Mouse (Mus musculus): ENCODE data around the gene Cbfb. TPM values are rescaled to one million over a fixed set of nuclear protein-coding genes. Genes with fewer than 3 reads are reported as not detected.
"Not testable (repeated sequence)": the region's sequence is repeated elsewhere in the genome, so short reads cannot be mapped to it uniquely, and the experiment has no call there.

Gene Cbfb
- polyA plus RNA-seq, 1 experiment from 2014 or later: 85.2 TPM

GRCm38 (mm10) chr8:105167116-105167515 is 3.4 kb upstream of the Cbfb start:
- TF ChIP-seq CTCF (IDR thresholded peaks at IDR 0.05; ENCODE audit: low read depth): no peak
- Histone ChIP-seq H3K4me1 (ENCODE audit: insufficient read depth) (0 out of 2 replicates have a peak, but pooled peaks cover 2% of the 10 kb centered on the region), H3K9me3 (ENCODE audit: low read depth, low read length) (no peaks in the 10 kb centered on the region), H3K27ac (ENCODE audit: low read depth) (no peak overlapping the region), H3K9ac (no peak overlapping the region), H3K27me3 (ENCODE audit: insufficient read depth, low read length) (no peaks in the 10 kb centered on the region; the same call in 1 of the 2 replicates), H3K4me3 (ENCODE audit: low read depth, low read length) (no peak overlapping the region), H3K36me3 (ENCODE audit: insufficient read depth) (no peaks in the 10 kb centered on the region), H3K4me2 (no peak overlapping the region)
- ATAC-seq (ENCODE audit: insufficient read depth): no peak
- no peak for DNase-seq
- WGBS: 50% methylated on average over 2 of the region's 2 CpGs

GRCm38 (mm10) chr8:105169582-105169981 is 892 bp upstream of the Cbfb start:
- 33% methylated on average over 3 of the region's 3 CpGs for WGBS
- peak overlapping the region; percentile 86 for H3K4me3 ChIP-seq (ENCODE audit: low read depth, low read length)
- TF ChIP-seq CTCF (IDR thresholded peaks at IDR 0.05; ENCODE audit: low read depth): no peak

GRCm38 (mm10) chr8:105170041-105170380 is 463 bp upstream of the Cbfb start:
- TF ChIP-seq CTCF (IDR thresholded peaks at IDR 0.05; ENCODE audit: low read depth): no peak
- DNase-seq: no peak
- peak overlapping the region; percentile 69 for H3K4me2 ChIP-seq
- H3K4me1 ChIP-seq (ENCODE audit: insufficient read depth): peaks cover 6% of the 10 kb centered on the region; the same call in 1 of the 2 replicates
- H3K36me3 ChIP-seq (ENCODE audit: insufficient read depth): peaks cover 12% of the 10 kb centered on the region; the same call in 1 of the 2 replicates
- H3K9ac ChIP-seq: peak overlapping the region; percentile 97
- no peaks in the 10 kb centered on the region; the same call in 1 of the 2 replicates for H3K27me3 ChIP-seq (ENCODE audit: insufficient read depth, low read length)
- 1% methylated on average over 5 of the region's 5 CpGs for WGBS
- no peaks in the 10 kb centered on the region for H3K9me3 ChIP-seq (ENCODE audit: low read depth, low read length)
- peak; percentile 26 for ATAC-seq (ENCODE audit: insufficient read depth)
- peak overlapping the region; percentile 99 for H3K27ac ChIP-seq (ENCODE audit: low read depth)
- peak overlapping the region; percentile 86 for H3K4me3 ChIP-seq (ENCODE audit: low read depth, low read length)

More at GRCm38 (mm10) chr8:105169582-105169981, 892 bp upstream of the Cbfb start:
- Histone ChIP-seq H3K9me3 (ENCODE audit: low read depth, low read length) (no peaks in the 10 kb centered on the region), H3K27ac (ENCODE audit: low read depth) (no peak overlapping the region), H3K4me1 (ENCODE audit: insufficient read depth) (peaks cover 6% of the 10 kb centered on the region; the same call in 1 of the 2 replicates), H3K36me3 (ENCODE audit: insufficient read depth) (peaks cover 8% of the 10 kb centered on the region; the same call in 1 of the 2 replicates), H3K9ac (peak overlapping the region; percentile 97; the same call in 1 of the 2 replicates), H3K27me3 (ENCODE audit: insufficient read depth, low read length) (no peaks in the 10 kb centered on the region; the same call in 1 of the 2 replicates), H3K4me2 (peak overlapping the region; percentile 69)
- DNase-seq (no peak), ATAC-seq (ENCODE audit: insufficient read depth) (no peak)

- peaks cover 22% of the 10 kb centered on the region for H3K36me3 ChIP-seq (ENCODE audit: insufficient read depth)
- under 1% methylated on average over 92 of the region's 92 CpGs for WGBS
- peak overlapping the region; percentile 69 for H3K4me2 ChIP-seq
- peak; percentile 25 for ATAC-seq (ENCODE audit: insufficient read depth)
- H3K9me3 ChIP-seq (ENCODE audit: low read depth, low read length): no peaks in the 10 kb centered on the region
- peak overlapping the region; percentile 99 for H3K27ac ChIP-seq (ENCODE audit: low read depth)
- H3K27me3 ChIP-seq (ENCODE audit: insufficient read depth, low read length): no peaks in the 10 kb centered on the region; the same call in 1 of the 2 replicates
- no peak for TF ChIP-seq CTCF (IDR thresholded peaks at IDR 0.05; ENCODE audit: low read depth)
- peak; percentile 82 for DNase-seq
- H3K4me1 ChIP-seq (ENCODE audit: insufficient read depth): peaks cover 6% of the 10 kb centered on the region; the same call in 1 of the 2 replicates
- peak overlapping the region; percentile 86 for H3K4me3 ChIP-seq (ENCODE audit: low read depth, low read length)
- H3K9ac ChIP-seq: peak overlapping the region; percentile 97
These were observed 885 bp downstream of the Cbfb start for GRCm38 (mm10) chr8:105171116-105172002.

- peak overlapping the region; percentile 69 for H3K4me2 ChIP-seq
- TF ChIP-seq CTCF (IDR thresholded peaks at IDR 0.05; ENCODE audit: low read depth): no peak
- peaks cover 6% of the 10 kb centered on the region; the same call in 1 of the 2 replicates for H3K4me1 ChIP-seq (ENCODE audit: insufficient read depth)
- H3K9ac ChIP-seq: peak overlapping the region; percentile 97
- H3K36me3 ChIP-seq (ENCODE audit: insufficient read depth): peaks cover 25% of the 10 kb centered on the region
- no peaks in the 10 kb centered on the region; the same call in 1 of the 2 replicates for H3K27me3 ChIP-seq (ENCODE audit: insufficient read depth, low read length)
- no peaks in the 10 kb centered on the region for H3K9me3 ChIP-seq (ENCODE audit: low read depth, low read length)
- ATAC-seq (ENCODE audit: insufficient read depth): no peak
- H3K27ac ChIP-seq (ENCODE audit: low read depth): no peak overlapping the region
- WGBS: 19% methylated on average over 6 of the region's 6 CpGs
- DNase-seq: no peak
- peak overlapping the region; percentile 86 for H3K4me3 ChIP-seq (ENCODE audit: low read depth, low read length)
These were observed 1.5 kb downstream of the Cbfb start for GRCm38 (mm10) chr8:105172003-105172362.

GRCm38 (mm10) chr8:105175287-105175686 is 4.8 kb downstream of the Cbfb start:
- H3K9me3 ChIP-seq (ENCODE audit: low read depth, low read length); H3K4me2 ChIP-seq; H3K4me3 ChIP-seq (ENCODE audit: low read depth, low read length); H3K4me1 ChIP-seq (ENCODE audit: insufficient read depth); H3K27me3 ChIP-seq (ENCODE audit: insufficient read depth, low read length); DNase-seq; ATAC-seq (ENCODE audit: insufficient read depth); H3K27ac ChIP-seq (ENCODE audit: low read depth); H3K9ac ChIP-seq: not testable (repeated sequence)
- WGBS: 98% methylated on average over 3 of the region's 3 CpGs
- peaks cover 43% of the 10 kb centered on the region for H3K36me3 ChIP-seq (ENCODE audit: insufficient read depth)

- peaks cover 57% of the 10 kb centered on the region for H3K36me3 ChIP-seq (ENCODE audit: insufficient read depth)
- no peak overlapping the region for H3K27ac ChIP-seq (ENCODE audit: low read depth)
- H3K4me3 ChIP-seq (ENCODE audit: low read depth, low read length): no peak overlapping the region
- H3K4me1 ChIP-seq (ENCODE audit: insufficient read depth): 0 out of 2 replicates have a peak, but pooled peaks cover 1% of the 10 kb centered on the region
- no peaks in the 10 kb centered on the region for H3K9me3 ChIP-seq (ENCODE audit: low read depth, low read length)
- H3K4me2 ChIP-seq: no peak overlapping the region
- ATAC-seq (ENCODE audit: insufficient read depth) (no peak), DNase-seq (no peak)
- no peak for TF ChIP-seq CTCF (IDR thresholded peaks at IDR 0.05; ENCODE audit: low read depth)
- H3K27me3 ChIP-seq (ENCODE audit: insufficient read depth, low read length): no peaks in the 10 kb centered on the region
- H3K9ac ChIP-seq: no peak overlapping the region
- 88% methylated on average over 6 of the region's 6 CpGs for WGBS
These were observed 7.8 kb downstream of the Cbfb start for GRCm38 (mm10) chr8:105178211-105178800.

All from lung, embryonic 14.5 days (tissue).